Mouse (Mus musculus): ENCODE data around the gene Zfp423. TPM values are rescaled to one million over a fixed set of nuclear protein-coding genes. Genes with fewer than 3 reads are reported as not detected.

Zfp423 gene
- polyA plus RNA-seq, 1 experiment: 18.1 TPM

GRCm38 (mm10) chr8:87952298-87952697, 7.1 kb downstream of the Zfp423 start:
- DNase-seq (ENCODE audit: low spot score): no peak

GRCm38 (mm10) chr8:87944225-87944934, 15.0 kb downstream of the Zfp423 start:
- no peak for DNase-seq (ENCODE audit: low spot score)

- DNase-seq (ENCODE audit: low spot score): no peak
These were observed 15.7 kb downstream of the Zfp423 start for GRCm38 (mm10) chr8:87943651-87944091.

- no peak for DNase-seq (ENCODE audit: low spot score)
These were observed 18.7 kb downstream of the Zfp423 start for GRCm38 (mm10) chr8:87940646-87941045.

GRCm38 (mm10) chr8:87939308-87939936, 20.0 kb downstream of the Zfp423 start:
- no peak for DNase-seq (ENCODE audit: low spot score)

GRCm38 (mm10) chr8:87938351-87939232, 20.8 kb downstream of the Zfp423 start:
- DNase-seq (ENCODE audit: low spot score): no peak

- no peak for DNase-seq (ENCODE audit: low spot score)
These were observed 22.2 kb downstream of the Zfp423 start for GRCm38 (mm10) chr8:87937211-87937610.

GRCm38 (mm10) chr8:87935088-87935680, 24.2 kb downstream of the Zfp423 start:
- no peak for DNase-seq (ENCODE audit: low spot score)

GRCm38 (mm10) chr8:87934175-87934574, 25.2 kb downstream of the Zfp423 start:
- no peak for DNase-seq (ENCODE audit: low spot score)

- DNase-seq (ENCODE audit: low spot score): no peak
These were observed 25.6 kb downstream of the Zfp423 start for GRCm38 (mm10) chr8:87933752-87934151.

GRCm38 (mm10) chr8:87928857-87929256, 30.5 kb downstream of the Zfp423 start:
- no peak for DNase-seq (ENCODE audit: low spot score)

GRCm38 (mm10) chr8:87927034-87927830, 32.2 kb downstream of the Zfp423 start:
- DNase-seq (ENCODE audit: low spot score): no peak

- no peak for DNase-seq (ENCODE audit: low spot score)
These were observed 33.1 kb downstream of the Zfp423 start for GRCm38 (mm10) chr8:87926098-87926890.

GRCm38 (mm10) chr8:87922936-87923335, 36.5 kb downstream of the Zfp423 start:
- no peak for DNase-seq (ENCODE audit: low spot score)

- no peak for DNase-seq (ENCODE audit: low spot score)
These were observed 36.9 kb downstream of the Zfp423 start for GRCm38 (mm10) chr8:87922446-87922845.

GRCm38 (mm10) chr8:87918004-87918403, 41.4 kb downstream of the Zfp423 start:
- DNase-seq (ENCODE audit: low spot score): no peak

- no peak for DNase-seq (ENCODE audit: low spot score)
These were observed 43.6 kb downstream of the Zfp423 start for GRCm38 (mm10) chr8:87915763-87916162.

GRCm38 (mm10) chr8:87914247-87914967, 45.0 kb downstream of the Zfp423 start:
- no peak for DNase-seq (ENCODE audit: low spot score)

- DNase-seq (ENCODE audit: low spot score): no peak
These were observed 50.5 kb downstream of the Zfp423 start for GRCm38 (mm10) chr8:87908940-87909339.

GRCm38 (mm10) chr8:87905404-87905803, 54.0 kb downstream of the Zfp423 start:
- no peak for DNase-seq (ENCODE audit: low spot score)

Data from urinary bladder, adult 2 months (tissue).